Mouse (Mus musculus): ENCODE results near the gene C130079G13Rik.
"Not testable (repeated sequence)": the region's sequence is repeated elsewhere in the genome, so short reads cannot be mapped to it uniquely, and the experiment has no call there.

The C130079G13Rik gene

DNA sequence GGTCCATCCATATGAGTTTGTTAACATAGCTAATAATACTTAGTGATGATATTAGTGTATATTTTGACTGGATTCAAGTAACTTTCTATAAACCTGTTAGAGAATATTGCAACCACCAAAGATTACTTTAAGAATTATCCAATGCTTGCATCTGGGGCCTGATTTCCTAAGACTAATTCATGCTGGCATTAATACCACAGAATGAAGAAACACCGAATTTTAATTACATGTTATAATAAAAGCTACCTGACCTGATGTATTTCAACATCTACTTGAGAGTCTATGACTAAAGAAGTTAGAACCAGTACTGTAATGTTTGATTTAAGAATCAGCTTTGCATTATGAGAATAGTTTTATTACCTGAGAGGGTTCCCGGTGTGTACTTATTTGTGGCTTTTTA lies at the start of gene C130079G13Rik:
TSS of gene C130079G13Rik (plus strand) at position 301 of the 400 bp plus-strand sequence.
- DNase-seq, result no peak

DNA sequence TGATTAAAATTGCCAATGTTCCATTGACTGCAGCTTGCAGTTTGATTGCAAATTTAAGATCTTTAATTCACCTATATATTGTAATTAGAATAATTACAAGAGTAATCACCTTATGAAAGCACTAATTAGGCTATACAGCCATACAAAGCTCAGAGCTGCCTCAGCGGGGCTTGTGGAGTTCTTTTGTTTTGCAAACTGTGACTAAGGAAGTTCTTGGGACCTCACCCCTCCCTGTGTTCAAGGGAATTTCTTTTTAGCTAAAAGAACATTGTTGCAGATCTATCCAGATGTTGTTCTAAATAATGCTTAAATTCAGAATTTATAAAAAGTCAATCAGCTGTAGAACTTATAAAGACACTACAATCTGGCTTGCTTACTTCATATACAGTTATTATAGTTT lies 47.4 kb upstream of the C130079G13Rik start:
- not testable (repeated sequence) for DNase-seq

DNA sequence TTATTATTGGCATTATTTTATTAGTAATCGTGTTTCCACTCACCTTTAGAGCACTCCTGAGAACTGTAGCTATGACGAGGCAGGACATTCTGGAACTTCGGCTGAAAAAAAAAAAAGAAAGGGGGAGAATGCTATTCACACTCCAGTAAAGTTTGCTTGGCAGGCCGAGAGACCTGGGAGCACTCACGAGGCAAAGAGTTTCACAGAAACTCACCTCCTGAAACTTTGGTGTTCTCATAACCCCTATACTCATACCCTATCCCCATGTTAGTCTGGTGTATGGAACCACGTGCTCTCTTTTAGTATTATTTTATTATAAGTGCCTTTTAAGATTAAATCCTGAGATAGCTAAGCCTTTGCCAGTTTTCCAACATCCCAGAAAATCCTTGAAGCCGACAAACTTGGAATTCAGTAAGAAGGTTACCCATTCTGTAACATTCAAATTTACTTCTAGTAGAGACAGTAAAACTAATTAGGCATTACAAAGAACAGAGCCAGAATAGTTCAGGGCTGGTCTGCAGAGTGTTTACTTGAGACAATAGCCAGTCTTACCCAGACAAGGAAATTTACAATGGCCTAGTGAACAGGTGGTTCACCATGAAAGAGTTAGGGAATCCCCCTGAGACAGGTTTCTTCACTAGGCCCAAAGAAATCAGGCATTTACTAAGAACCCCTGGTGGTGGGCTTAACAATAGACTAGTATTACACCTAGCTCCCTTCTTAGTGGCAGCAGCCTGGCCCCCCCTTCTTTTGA lies 45.0 kb upstream of the C130079G13Rik start:
- DNase-seq, result not testable (repeated sequence)

DNA sequence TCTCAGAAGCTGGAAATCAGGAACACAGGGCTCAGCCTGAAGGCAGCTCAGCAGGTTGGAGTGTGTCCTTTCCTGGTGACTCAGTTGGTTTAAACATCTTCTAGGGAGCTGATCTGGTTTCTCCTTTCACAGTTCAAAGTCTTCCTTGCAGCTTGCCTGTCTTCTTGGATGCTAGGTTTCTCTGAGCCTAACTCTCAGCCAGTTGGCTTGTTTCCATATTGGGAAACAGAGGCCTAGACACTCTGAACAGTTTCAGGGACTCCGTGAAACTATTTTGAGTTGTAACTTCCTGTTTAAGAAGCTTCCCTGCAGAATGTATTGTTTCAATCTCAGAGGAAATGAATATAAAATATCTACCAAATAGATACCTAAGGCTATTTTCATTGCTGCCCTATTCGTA lies 31.7 kb upstream of the C130079G13Rik start:
- DNase-seq, result no peak

DNA sequence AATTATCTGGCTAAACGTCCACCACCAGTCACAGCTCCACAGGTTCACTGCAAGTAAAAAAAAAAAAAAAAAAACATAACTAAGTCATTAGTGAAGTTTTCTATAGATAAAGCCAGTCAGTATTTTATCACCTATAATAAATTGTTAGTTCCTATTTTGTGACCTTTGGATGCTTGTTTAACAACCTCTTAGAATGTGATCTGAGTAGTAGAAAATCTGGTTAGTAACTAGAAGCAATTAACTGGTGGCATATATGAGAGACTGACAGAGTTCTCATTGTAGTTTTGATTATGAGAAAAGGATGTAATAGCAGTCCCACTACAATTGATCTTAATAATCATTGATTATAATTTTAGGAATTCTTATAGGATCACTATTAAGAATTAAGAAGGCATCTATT lies 9.6 kb downstream of the C130079G13Rik start:
- no peak for DNase-seq

DNA sequence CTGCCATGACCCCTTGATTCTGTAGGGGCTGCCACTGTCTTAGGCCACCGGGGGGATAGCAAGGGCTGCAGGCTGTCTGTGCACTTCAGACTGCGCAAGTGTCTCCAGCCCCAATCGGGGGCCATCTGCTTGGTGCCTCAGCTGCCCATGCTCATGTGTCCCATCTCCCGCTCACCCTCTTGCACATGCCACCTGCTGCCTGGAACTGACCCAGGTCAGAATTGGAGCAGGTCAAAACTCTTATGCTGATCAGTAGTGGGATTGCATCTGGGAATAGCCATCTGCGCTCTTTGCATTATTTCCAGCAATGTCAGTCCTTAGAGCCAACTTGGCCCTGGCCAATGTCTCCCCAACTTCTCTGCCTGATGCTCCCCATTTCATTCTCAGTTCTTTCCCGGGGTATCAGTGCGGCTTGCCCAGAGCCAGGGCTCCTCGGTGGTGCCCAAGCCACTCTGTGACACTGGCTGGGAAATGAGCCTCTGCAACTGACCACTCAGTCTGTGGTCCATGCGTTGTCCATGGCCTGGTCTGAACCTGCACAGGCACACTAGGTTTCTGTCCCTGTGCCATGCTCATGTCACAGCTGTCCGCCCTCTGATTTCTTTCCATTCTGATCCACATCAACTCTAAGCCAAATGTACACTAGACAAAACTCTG lies 22.4 kb downstream of the C130079G13Rik start:
- DNase-seq, result no peak

DNA sequence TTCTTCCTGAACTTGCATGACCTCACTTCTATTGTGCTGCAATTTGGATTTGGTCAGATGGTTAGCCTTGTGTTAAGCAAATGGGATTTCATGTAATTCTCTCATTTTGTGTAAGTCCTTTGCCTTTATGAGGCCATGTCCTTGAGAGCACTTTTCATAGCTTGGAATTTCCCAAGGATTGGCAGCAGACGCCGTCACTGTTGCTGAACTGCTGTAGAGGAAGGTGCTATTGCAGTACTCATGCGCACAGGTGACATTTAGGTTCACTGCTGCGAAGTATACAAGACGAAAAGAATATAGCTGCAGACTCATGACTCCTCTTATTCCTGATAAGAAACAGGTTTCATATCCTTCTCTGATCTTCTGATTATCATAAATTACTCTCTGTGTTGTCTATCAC lies 45.9 kb downstream of the C130079G13Rik start:
- DNase-seq, result no peak

DNA sequence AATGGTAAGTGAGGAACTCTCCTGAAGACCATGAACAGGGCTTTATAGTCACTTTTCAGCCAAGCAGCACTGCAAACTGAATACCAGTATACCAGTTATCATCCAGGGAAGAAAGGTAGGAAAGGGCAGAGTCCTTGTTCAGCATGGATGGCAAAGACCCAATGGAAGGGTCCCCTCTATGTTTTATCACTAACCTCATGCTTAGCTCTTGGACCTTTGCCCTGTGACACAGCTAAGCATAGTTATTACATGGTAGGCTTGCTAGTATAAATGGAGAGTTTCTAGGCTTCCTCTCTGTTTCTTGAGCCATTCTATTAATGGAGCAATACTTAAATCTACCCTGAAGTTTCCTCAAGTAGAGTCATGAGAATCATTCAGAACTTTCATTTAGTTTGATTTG lies 49.6 kb downstream of the C130079G13Rik start:
- no peak for DNase-seq

Measured in thymus, postnatal 36 days (tissue).